Mouse (Mus musculus): ENCODE measurements at regions not wholly inside any gene's neighbourhood (a gene's known extent, or its start where the extent isn't known, plus 50 kb on each side); places are given as distances from the start of the nearest gene placed in this dataset.

DNA sequence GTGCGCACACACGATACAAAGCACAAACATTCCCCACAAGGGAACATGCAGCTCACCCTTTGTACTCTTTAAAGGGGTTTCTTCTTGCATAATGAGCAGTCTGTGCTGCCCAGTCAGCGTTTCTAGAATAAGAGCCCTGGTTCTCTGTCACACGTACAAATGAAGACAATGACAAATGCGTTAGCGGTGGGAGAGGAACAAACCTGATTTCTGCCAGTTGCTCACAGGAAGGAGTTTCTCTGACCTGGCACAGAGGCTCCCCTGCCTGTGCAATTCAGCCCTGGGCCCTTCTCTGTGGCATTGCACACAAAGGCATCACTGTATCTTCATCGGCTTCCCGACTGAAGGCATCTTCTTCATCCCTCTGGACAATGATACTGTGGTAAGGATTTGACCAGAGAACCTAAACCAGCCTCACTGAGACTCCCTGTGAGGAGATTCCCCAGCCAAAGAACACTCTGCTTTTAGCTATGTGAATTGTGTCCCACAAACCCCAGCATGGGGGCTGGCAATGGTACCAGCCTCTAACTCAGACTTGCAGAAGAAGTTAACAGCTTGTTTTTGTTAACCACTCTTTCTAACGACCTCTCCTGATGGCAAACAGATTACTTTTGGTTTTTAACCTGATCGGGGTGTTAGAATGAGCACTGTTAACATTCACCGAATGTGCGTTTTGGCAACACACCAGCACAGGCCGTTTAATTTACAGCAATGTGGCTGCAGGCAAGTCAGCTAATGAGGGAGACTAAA, 139.5 kb upstream of the Nabp1 start:
- TF ChIP-seq CTCF (IDR thresholded peaks at IDR 0.05; ENCODE audit: borderline replicate concordance, insufficient read depth, low read depth, low read length) (no peak), POLR2A (IDR thresholded peaks at IDR 0.05; ENCODE audit: borderline replicate concordance, insufficient read depth, low read length) (no peak)
